Mouse (Mus musculus) liver, postnatal 0 days (tissue): ENCODE results near the gene Efcab11. TPM values are rescaled to one million over a fixed set of nuclear protein-coding genes. Genes with fewer than 3 reads are reported as not detected.

ENCODE experiments used
- ATAC-seq: fragments of 200-750 bp; cut with Nextera tagmentation; 2 replicates; pipeline ENCODE4 v1.8.0; 2017; ENCODE audit warnings: mild to moderate bottlenecking, moderate library complexity
- DNase-seq: peaks from one replicate; pipeline ENCODE4 v3.0.0-alpha.2; 2016
- H3K27ac ChIP-seq: fragments of 300-500 bp; sonication (generic); 2 replicates; pipeline ENCODE4 v1.5.1; 2014; ENCODE audit warnings: antibody characterized with exemption, moderate library complexity, mild to moderate bottlenecking, low read depth
- H3K27me3 ChIP-seq: fragments of 300-500 bp; sonication (generic); 2 replicates; pipeline ENCODE4 v1.6.1; 2014; ENCODE audit warnings: low read length, control low read depth, mixed read lengths; ENCODE audit not compliant: insufficient read depth
- H3K36me3 ChIP-seq: fragments of 300-500 bp; sonication (generic); replicated peaks from 2 replicates; pipeline ENCODE4 v1.6.1; 2014; ENCODE audit warnings: mild to moderate bottlenecking, control low read depth, low read length, moderate library complexity, mixed read lengths; ENCODE audit not compliant: insufficient read depth
- H3K4me1 ChIP-seq: fragments of 300-500 bp; sonication (generic); 2 replicates; pipeline ENCODE4 v1.6.1; 2014; ENCODE audit warnings: antibody characterized with exemption, mild to moderate bottlenecking, control low read depth; ENCODE audit not compliant: insufficient read depth
- H3K4me2 ChIP-seq: fragments of 300-500 bp; sonication (generic); 2 replicates; pipeline ENCODE4 v1.6.1; 2014; ENCODE audit warnings: low read depth, mild to moderate bottlenecking, low read length, moderate library complexity, mixed read lengths
- H3K4me3 ChIP-seq: fragments of 300-500 bp; sonication (generic); 2 replicates; pipeline ENCODE4 v1.5.1; 2014; ENCODE audit warnings: low read depth, low read length
- H3K9ac ChIP-seq: fragments of 300-500 bp; sonication (generic); replicated peaks from 2 replicates; pipeline ENCODE4 v1.6.1; 2014; ENCODE audit warnings: mild to moderate bottlenecking, moderate library complexity
- H3K9me3 ChIP-seq: fragments of 300-500 bp; sonication (generic); 2 replicates; pipeline ENCODE4 v1.6.1; 2016; ENCODE audit warnings: mild to moderate bottlenecking, control low read depth, low read length, mixed read lengths
- CTCF ChIP-seq: sonication (generic); IDR thresholded peaks from 2 replicates; pipeline ENCODE4 v1.5.1; 2016; ENCODE audit warnings: antibody characterized with exemption, low read depth
- EP300 ChIP-seq: IDR thresholded peaks from 2 replicates; pipeline ENCODE4 v1.6.1; 2016; ENCODE audit warnings: antibody characterized with exemption, low read depth, mild to moderate bottlenecking
- WGBS: fragments of 180-500 bp; shearing (Covaris S2); extraction: QIAGEN DNeasy Blood & Tissue Kit; methylation state at CpG from one replicate; pipeline ENCODE4 v1.1.7; 2014; ENCODE audit not compliant: insufficient replicate concordance; 5-methylcytosine and 5-hydroxymethylcytosine counted together
- polyA plus RNA-seq: library from polyadenylated mRNA; unstranded; fragments of >200 nt; fragmentation: Nextera tagmentation; extraction: Ambion mirVana; gene quantifications from 2 replicates; pipeline ENCODE4 v1.2.1, GENCODE M21; 2015

Gene Efcab11
- polyA plus RNA-seq, 1 experiment from 2014 or later: 3.3 TPM

DNA sequence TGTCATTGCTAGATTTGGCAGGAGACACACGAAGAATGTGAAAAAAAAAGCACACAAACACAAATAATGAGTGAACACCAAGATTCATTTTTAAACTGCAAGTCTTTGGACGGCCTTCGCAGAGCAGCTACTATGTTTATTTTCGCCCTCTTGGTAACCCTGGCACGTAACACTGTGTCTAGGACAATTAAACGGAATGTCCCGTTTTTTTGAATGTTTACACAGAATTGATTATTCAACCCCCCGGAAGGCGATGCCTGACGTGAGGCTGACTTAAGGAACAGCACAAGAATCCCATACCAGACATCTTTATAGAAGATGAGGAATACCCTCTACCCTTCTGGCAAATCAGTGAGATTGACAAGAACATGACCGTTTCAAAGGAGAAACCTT is 530 bp downstream of the Efcab11 start:
- Histone ChIP-seq H3K9ac (peak overlapping the region; percentile 92), H3K4me3 (peak overlapping the region; percentile 83), H3K36me3 (no peaks in the 10 kb centered on the region), H3K27ac (peak overlapping the region; percentile 80), H3K4me2 (peak overlapping the region; percentile 97), H3K27me3 (no peaks in the 10 kb centered on the region), H3K9me3 (no peaks in the 10 kb centered on the region), H3K4me1 (peaks cover 18% of the 10 kb centered on the region)
- under 1% methylated on average over 11 of the region's 11 CpGs for WGBS
- DNase-seq (peak; percentile 25), ATAC-seq (peak; percentile 9)
- no peak for TF ChIP-seq CTCF
- no peak; the same call in 1 of the 2 replicates for TF ChIP-seq EP300

DNA sequence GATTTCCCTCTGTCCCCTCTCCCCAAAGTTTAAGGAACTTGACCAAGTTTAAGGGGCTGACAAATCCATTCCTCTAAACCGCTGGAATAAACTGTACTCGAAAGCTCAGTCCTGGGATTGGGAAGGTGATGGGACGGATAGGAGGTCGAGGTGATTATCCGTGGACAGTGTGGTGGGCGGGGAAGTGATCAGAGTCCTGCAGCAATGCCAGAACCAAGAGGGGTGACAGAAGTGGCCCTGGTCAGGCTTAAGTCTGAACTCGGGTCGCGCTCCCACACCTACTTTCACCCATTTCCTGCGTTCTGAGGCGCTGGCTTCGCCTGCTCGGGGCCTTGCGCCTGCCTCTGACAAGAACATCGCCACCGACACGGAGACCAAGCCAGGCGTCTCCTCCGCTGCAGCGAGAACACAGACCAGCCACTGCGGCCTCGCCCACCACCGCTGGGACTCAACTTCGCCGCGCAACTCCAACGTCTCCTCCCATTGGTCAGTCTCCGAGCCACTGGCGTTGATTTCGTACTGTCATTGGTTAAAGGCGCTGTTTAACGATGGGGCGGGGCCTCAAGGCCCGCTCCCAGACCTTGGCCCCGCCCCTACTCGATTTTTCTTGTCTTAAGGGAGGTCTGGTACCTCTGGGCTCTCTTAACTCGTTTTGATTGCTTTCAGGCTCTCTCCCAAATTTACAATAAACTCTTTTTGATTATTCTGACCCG is 1.1 kb downstream of the Efcab11 start:
- under 1% methylated on average over 38 of the region's 38 CpGs for WGBS

DNA sequence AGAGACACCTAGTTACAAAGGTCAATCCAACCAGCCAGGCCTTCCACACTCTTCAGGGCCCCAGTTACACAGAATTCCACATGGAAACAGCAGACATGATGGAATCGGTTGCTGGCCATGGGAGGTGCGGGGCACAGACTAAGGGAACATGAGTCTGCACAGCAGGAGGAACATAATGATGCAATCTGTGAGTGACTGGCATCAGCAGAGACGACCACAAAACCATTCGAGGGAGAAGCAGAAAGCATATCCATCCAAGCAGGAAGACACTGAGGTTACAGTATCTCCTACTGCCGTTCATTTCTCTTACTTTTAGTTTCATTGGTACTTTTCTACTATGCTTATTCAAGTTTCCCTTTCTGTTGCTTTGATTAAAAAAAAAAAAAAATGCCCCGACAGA is 9.6 kb downstream of the Efcab11 start:
- H3K27me3 ChIP-seq: no peaks in the 10 kb centered on the region
- no peak for DNase-seq
- H3K4me1 ChIP-seq: no peaks in the 10 kb centered on the region
- no peak overlapping the region for H3K27ac ChIP-seq
- H3K4me3 ChIP-seq: no peak overlapping the region
- WGBS: 36% methylated on average over 6 of the region's 6 CpGs
- no peak for TF ChIP-seq CTCF
- TF ChIP-seq EP300: no peak
- no peak for ATAC-seq
- H3K9me3 ChIP-seq: no peaks in the 10 kb centered on the region
- no peak overlapping the region for H3K4me2 ChIP-seq
- H3K36me3 ChIP-seq: no peaks in the 10 kb centered on the region
- H3K9ac ChIP-seq: no peak overlapping the region

More for the DNA sequence above, 1.1 kb downstream of the Efcab11 start:
- Histone ChIP-seq H3K9ac (peak overlapping the region; percentile 92), H3K4me2 (peak overlapping the region; percentile 97), H3K9me3 (no peaks in the 10 kb centered on the region), H3K4me1 (peaks cover 18% of the 10 kb centered on the region), H3K4me3 (peak overlapping the region; percentile 83), H3K27me3 (no peaks in the 10 kb centered on the region), H3K36me3 (no peaks in the 10 kb centered on the region), H3K27ac (peak overlapping the region; percentile 80)
- ATAC-seq (peak; percentile 89), DNase-seq (peak; percentile 94)
- TF ChIP-seq CTCF (no peak), EP300 (no peak; the same call in 1 of the 2 replicates)

DNA sequence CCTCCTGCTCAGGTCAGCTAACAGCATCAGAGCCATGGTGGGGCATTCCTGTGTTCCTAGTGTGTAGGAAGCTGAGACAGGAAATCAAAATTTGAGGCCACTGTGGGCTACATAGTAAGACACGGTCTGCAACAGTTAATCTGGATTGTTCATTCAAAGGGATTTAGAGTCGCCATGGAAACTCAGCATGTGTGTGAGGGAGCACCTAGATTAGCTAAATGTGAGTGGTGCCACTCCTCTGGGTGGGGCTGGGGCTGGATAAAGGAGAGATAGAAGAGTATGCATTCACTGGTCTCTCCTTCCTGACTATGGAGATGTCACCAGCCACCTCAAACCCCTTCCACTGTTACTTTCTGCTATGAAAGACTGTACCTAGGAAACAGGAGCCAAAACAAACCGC is 10.8 kb downstream of the Efcab11 start:
- no peaks in the 10 kb centered on the region for H3K4me1 ChIP-seq
- no peak overlapping the region for H3K4me3 ChIP-seq
- H3K27me3 ChIP-seq: no peaks in the 10 kb centered on the region
- no peak overlapping the region for H3K27ac ChIP-seq
- no peak overlapping the region for H3K4me2 ChIP-seq
- no peak overlapping the region for H3K9ac ChIP-seq
- H3K9me3 ChIP-seq: no peaks in the 10 kb centered on the region
- H3K36me3 ChIP-seq: no peaks in the 10 kb centered on the region
- DNase-seq (no peak), ATAC-seq (peak; percentile 44; the same call in 1 of the 2 replicates)
- TF ChIP-seq EP300 (no peak), CTCF (no peak)
- 66% methylated on average over 3 of the region's 3 CpGs for WGBS

DNA sequence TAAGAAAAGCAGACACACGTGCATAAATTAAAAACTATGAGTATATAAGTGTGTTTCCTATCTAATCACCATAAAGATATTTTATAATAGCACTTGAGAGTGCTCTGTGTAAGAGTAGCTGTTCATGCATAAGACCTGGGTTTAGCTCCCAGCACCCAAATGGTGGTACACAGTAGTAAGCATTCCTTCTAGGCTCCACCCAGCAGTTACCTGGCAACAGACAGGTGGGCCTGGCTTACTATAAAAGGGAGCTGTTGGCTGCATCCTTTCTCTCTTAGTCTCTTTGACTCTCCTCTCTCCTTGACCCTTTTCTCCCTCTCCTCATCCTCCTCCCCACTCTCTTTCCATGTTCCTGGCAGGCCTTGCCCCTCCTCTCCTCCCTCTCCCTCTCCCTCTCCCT is 15.4 kb downstream of the Efcab11 start:
- TF ChIP-seq EP300 (no peak), CTCF (no peak)
- ATAC-seq (no peak), DNase-seq (no peak)
- no peak overlapping the region for H3K27ac ChIP-seq
- H3K4me3 ChIP-seq: no peak overlapping the region
- H3K4me2 ChIP-seq: no peak overlapping the region
- no peaks in the 10 kb centered on the region for H3K9me3 ChIP-seq
- no peak overlapping the region for H3K9ac ChIP-seq
- 80% methylated on average over 1 of the region's 1 CpGs for WGBS
- no peaks in the 10 kb centered on the region for H3K36me3 ChIP-seq
- no peaks in the 10 kb centered on the region for H3K4me1 ChIP-seq
- no peaks in the 10 kb centered on the region for H3K27me3 ChIP-seq

DNA sequence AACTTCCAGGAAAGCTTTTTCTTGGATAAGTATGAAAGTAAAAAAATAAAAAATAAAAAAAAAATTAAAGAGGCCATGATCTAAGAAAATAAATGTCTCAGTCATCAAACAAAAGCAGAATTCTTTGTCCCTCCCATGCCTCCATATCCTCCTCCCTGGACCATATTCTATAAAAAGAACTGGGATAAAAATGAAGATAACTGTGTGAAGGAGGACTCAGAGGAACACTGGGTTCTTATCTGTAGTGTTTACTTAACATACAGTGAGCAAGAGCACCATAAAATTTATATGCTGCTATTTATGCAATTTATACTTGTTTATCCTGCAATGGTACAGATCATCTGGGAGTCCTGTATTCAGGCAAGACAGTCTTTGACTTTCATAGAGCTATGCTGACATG is 19.6 kb downstream of the Efcab11 start:
- peaks cover 6% of the 10 kb centered on the region for H3K4me1 ChIP-seq
- no peak overlapping the region for H3K4me2 ChIP-seq
- no peaks in the 10 kb centered on the region for H3K27me3 ChIP-seq
- H3K4me3 ChIP-seq: no peak overlapping the region
- no peak overlapping the region for H3K27ac ChIP-seq
- H3K36me3 ChIP-seq: no peaks in the 10 kb centered on the region
- DNase-seq (no peak), ATAC-seq (no peak)
- H3K9ac ChIP-seq: no peak overlapping the region
- TF ChIP-seq CTCF (no peak), EP300 (no peak)
- H3K9me3 ChIP-seq: no peaks in the 10 kb centered on the region

DNA sequence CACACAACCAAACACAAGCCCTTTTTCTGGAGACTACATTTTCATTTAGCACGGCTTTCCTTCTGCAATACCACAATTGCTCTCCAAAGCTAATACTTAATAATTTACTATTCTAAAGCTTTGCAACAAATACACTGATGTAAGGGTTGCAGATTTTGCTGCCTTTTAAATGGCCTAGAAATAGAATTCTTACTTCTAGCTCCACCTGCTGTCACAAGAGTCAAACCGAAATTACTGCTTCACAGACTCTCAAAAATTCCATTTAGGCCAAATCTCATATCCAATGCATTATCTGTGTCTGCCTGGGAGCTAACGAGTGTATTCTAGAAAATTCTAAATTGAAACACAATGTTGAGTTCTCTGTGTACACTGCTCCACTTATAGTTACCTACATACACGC is 23.3 kb downstream of the Efcab11 start:
- WGBS: 77% methylated on average over 4 of the region's 4 CpGs
- no peaks in the 10 kb centered on the region for H3K36me3 ChIP-seq
- ATAC-seq: no peak

More for the DNA sequence above, 23.3 kb downstream of the Efcab11 start:
- Histone ChIP-seq H3K27ac (0 out of 2 replicates have a peak overlapping the region, but pooled peaks have one; percentile 16), H3K9me3 (no peaks in the 10 kb centered on the region), H3K4me2 (no peak overlapping the region), H3K4me1 (peaks cover 10% of the 10 kb centered on the region), H3K27me3 (no peaks in the 10 kb centered on the region), H3K4me3 (no peak overlapping the region), H3K9ac (no peak overlapping the region)
- no peak for DNase-seq
- TF ChIP-seq CTCF (peak; percentile 44), EP300 (no peak)
